Mouse (Mus musculus) megakaryocyte, embryonic 14.5 days (primary cell): ENCODE results near the gene Klrb1f. TPM values are rescaled to one million over a fixed set of nuclear protein-coding genes. Genes with fewer than 3 reads are reported as not detected.
A peak's percentile ranks its signal among the peaks of the same experiment; 100 is the strongest.

Source experiments
- H3K27me3 ChIP-seq: replicated peaks from 2 replicates; pipeline ENCODE3; 2012; ENCODE audit warnings: inconsistent platforms
- H3K36me3 ChIP-seq: replicated peaks from 2 replicates; pipeline ENCODE3; 2012; ENCODE audit warnings: low read length, inconsistent platforms, mixed read lengths
- H3K4me1 ChIP-seq: 2 replicates; pipeline ENCODE4 v1.6.1; 2012; ENCODE audit warnings: inconsistent platforms
- H3K4me3 ChIP-seq: replicated peaks from 2 replicates; pipeline ENCODE3; 2012; ENCODE audit warnings: moderate library complexity, mild to moderate bottlenecking, inconsistent platforms
- H3K9me3 ChIP-seq: 2 replicates; pipeline ENCODE4 v1.6.1; 2012; ENCODE audit warnings: inconsistent platforms
- FLI1 ChIP-seq: IDR thresholded peaks from 2 replicates; pipeline ENCODE4 v1.6.1; 2012; ENCODE audit warnings: low read length, inconsistent platforms, mixed read lengths
- GATA1 ChIP-seq: IDR thresholded peaks from 3 replicates; pipeline ENCODE4 v1.6.1; 2012; ENCODE audit warnings: mixed read lengths, low read length, inconsistent platforms, borderline replicate concordance
- polyA plus RNA-seq: library from polyadenylated mRNA; stranded (reverse); fragments of >175 nt; gene quantifications from 2 replicates; pipeline ENCODE4 v1.2.3, GENCODE M21; 2012; ENCODE audit warnings: low replicate concordance; ENCODE audit not compliant: insufficient read depth

Gene Klrb1f
- polyA plus RNA-seq, 1 experiment = not detected

DNA sequence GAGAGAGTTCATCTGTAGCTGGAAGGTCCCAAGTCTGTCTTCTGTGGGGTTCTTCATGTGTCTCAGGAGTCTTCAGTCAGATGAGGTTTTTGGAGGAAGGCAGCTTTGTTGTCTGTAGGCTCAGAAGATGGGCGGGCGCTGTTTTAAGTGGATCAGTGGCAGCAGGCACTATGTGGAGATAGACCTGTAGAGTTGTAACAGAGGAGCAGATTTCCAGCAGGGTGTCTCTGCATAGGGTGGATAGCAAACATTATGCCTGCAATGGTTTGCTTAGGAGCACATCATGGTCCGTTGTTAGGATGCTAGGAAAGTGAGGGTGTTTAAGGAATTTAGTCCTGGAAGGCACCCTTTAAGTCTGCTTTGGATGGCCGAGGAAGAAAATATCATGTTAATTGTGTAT, 2.7 kb downstream of the Klrb1f start:
- TF ChIP-seq GATA1 = no peak
- TF ChIP-seq FLI1 = no peak
- H3K27me3 ChIP-seq = no peaks in the 10 kb centered on the region
- peaks cover 72% of the 10 kb centered on the region for H3K4me1 ChIP-seq
- no peaks in the 10 kb centered on the region for H3K9me3 ChIP-seq
- H3K36me3 ChIP-seq = peaks cover 4% of the 10 kb centered on the region
- peak overlapping the region; percentile 80 for H3K4me3 ChIP-seq

DNA sequence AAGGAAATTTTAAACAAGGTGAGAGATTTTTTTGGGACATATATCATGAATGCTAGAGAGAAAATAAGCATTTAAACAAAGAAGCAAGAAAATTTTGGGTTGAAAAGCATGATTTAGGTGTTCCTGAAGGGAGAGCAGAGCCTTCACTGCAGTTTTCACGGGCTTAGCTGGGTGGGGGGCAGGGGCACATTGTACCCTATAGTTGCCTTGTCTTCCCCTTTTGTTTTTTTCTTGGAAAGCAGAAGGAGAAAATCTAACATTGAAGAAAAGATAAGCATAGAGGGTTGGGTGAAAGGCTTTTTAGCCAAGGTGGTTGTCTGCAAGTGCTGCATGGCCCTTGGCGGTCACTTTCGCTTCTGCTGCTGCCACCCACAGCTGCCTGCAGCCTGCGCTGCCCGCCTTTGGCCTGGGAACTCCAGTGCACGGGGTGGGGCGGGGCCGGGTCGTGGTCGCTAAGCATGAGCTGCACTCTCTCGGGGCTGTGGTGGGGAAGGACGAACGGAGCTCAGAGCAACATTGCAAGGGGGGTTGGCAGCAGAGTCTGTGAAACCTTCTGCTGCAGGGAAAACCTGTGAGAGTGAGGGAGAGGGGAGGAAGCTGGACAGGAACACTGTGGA, 3.3 kb downstream of the Klrb1f start:
- H3K9me3 ChIP-seq = no peaks in the 10 kb centered on the region
- peak overlapping the region; percentile 91 for H3K4me3 ChIP-seq
- no peaks in the 10 kb centered on the region for H3K27me3 ChIP-seq
- peaks cover 3% of the 10 kb centered on the region for H3K36me3 ChIP-seq
- peaks cover 67% of the 10 kb centered on the region for H3K4me1 ChIP-seq
- TF ChIP-seq GATA1 (no peak), FLI1 (no peak)

DNA sequence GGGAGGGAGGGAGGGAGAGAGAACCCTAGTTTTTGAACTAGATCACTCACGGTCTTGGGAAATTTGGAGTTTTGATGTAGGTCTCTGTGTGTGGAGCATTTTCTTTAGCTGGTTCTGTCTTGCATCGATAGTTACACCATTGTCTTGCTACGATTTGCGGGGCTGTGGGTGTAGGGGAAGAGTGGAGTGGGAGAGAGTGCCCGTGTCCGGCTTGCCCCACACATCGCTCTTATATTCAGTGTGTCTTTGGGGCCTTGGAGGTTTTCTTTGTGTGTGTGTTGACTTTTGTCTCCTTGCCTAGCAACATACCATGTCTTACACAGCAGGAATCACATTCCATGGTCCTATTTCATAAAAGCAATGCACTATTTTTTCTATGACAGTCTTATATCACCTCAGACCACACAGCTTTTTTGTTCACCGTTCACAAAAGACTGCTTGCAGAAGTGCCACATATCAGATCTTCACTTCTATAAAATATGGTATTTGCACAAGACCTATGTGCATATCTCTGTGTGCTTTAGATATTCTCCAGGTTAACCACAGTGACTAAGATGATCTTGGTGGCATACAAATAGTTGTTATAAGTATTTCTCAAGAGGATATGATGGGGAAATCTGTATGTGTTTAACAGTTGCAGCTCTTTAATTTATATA, 4.0 kb downstream of the Klrb1f start:
- Histone ChIP-seq H3K36me3 (no peaks in the 10 kb centered on the region), H3K4me3 (peak overlapping the region; percentile 90), H3K9me3 (no peaks in the 10 kb centered on the region), H3K4me1 (peaks cover 62% of the 10 kb centered on the region), H3K27me3 (no peaks in the 10 kb centered on the region)
- TF ChIP-seq GATA1 (no peak), FLI1 (no peak)

DNA sequence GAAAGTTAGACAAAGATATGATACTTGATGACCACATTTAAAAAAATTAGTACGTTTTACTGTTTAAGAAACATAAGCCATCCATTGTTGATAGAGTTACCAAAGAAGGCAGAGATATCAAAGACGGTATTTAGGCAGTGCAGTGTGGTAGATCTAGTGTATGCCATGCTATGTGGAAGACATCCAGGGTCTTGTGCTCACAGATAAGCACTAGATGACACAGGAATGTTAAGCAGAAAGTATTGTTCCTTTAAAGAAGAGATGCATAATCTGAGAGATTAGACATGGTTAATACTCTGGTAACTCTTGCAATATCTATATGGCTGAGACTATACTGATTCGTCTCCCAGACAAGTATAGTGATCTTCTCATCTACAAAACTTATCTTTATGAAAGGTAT, 5.4 kb downstream of the Klrb1f start:
- TF ChIP-seq GATA1 = no peak
- no peak for TF ChIP-seq FLI1
- H3K9me3 ChIP-seq = no peaks in the 10 kb centered on the region
- no peak overlapping the region for H3K4me3 ChIP-seq
- H3K27me3 ChIP-seq = no peaks in the 10 kb centered on the region
- H3K36me3 ChIP-seq = no peaks in the 10 kb centered on the region
- H3K4me1 ChIP-seq = peaks cover 49% of the 10 kb centered on the region

DNA sequence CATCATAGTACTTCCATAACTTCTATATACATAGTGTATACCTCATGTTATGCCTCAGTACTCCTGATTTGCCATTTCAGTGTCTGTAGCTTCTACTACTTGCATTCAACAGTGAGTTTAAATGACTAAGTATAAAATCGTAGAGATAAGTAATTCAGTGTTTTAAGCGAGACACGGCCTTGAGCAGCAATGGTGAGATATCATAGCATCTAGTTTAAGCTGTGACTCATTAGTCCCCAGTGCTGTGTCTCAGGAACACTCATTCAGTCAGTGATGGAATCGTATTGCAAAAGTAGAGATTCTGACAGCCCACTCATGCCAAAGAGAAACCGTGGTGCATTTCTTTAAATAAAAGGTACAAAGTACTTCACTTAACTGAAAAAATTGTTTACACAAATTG, 6.0 kb downstream of the Klrb1f start:
- Histone ChIP-seq H3K4me3 (no peak overlapping the region), H3K9me3 (no peaks in the 10 kb centered on the region), H3K4me1 (peaks cover 42% of the 10 kb centered on the region), H3K36me3 (no peaks in the 10 kb centered on the region), H3K27me3 (no peaks in the 10 kb centered on the region)
- TF ChIP-seq FLI1 (no peak), GATA1 (no peak)

DNA sequence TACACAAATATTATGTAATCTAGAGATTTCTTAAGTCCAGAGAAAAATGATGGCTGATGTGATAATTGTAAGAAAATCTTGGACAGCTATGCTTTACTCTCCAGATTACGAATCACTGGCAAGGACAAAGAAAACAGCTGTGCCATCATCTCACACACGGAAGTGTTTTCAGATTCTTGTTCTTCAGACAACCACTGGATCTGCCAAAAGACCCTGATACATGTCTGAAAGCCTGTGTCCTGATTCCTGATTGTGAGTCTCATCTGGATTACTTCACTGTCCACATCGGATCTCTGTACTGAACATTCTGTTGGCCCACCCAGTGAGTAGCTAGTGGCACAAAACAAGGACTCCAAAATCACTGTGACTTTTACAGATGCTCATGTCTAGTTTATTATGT, 10.5 kb downstream of the Klrb1f start:
- Histone ChIP-seq H3K4me3 (no peak overlapping the region), H3K36me3 (no peaks in the 10 kb centered on the region), H3K9me3 (no peaks in the 10 kb centered on the region), H3K4me1 (peaks cover 13% of the 10 kb centered on the region), H3K27me3 (no peaks in the 10 kb centered on the region)
- TF ChIP-seq GATA1 = no peak
- TF ChIP-seq FLI1 = no peak

DNA sequence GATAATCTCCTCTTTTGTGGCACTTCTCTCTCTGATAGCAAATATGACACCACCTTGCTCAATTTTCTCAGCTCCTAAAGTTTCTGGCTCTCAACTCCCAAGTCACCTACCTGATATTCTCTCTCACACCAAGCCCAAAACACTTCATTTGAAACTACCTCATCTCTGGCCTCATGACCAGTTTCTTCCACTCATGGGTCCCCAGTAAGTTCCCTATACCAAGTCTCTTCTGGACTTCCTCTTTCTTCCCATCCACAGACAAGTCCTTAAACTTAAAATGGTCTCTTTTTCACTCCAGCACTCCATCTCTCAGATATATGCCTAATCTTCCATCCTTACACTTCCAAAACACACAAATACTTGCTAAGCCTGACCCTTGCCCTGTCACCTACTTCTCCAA, 12.3 kb downstream of the Klrb1f start:
- no peaks in the 10 kb centered on the region for H3K9me3 ChIP-seq
- H3K4me1 ChIP-seq = peaks cover 8% of the 10 kb centered on the region; the same call in 1 of the 2 replicates
- no peaks in the 10 kb centered on the region for H3K27me3 ChIP-seq
- no peaks in the 10 kb centered on the region for H3K36me3 ChIP-seq
- TF ChIP-seq GATA1 (no peak), FLI1 (no peak)
- no peak overlapping the region for H3K4me3 ChIP-seq

DNA sequence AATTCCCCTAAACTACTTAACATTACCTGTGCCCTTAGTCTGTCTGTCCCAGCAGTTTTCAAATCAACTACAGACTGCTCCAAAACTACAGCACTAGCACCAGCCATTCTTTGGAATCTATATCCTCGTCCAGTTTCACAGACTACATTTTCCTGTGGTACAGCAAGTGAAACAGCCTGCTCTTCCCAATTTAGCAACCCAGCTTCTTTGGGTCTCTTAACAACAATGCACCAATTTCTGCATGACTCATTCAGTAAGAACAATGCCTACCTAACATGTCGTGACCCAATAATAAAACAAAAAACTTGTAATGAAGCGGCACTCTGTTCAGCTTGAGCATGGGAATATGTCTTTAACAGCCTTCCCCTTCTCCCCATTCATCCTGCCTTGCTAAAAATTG, 19.7 kb downstream of the Klrb1f start:
- Histone ChIP-seq H3K4me3 (no peak overlapping the region), H3K4me1 (peaks cover 10% of the 10 kb centered on the region; the same call in 1 of the 2 replicates), H3K27me3 (no peaks in the 10 kb centered on the region), H3K36me3 (peaks cover 3% of the 10 kb centered on the region), H3K9me3 (peaks cover 5% of the 10 kb centered on the region; the same call in 1 of the 2 replicates)
- TF ChIP-seq FLI1 (no peak), GATA1 (no peak)

DNA sequence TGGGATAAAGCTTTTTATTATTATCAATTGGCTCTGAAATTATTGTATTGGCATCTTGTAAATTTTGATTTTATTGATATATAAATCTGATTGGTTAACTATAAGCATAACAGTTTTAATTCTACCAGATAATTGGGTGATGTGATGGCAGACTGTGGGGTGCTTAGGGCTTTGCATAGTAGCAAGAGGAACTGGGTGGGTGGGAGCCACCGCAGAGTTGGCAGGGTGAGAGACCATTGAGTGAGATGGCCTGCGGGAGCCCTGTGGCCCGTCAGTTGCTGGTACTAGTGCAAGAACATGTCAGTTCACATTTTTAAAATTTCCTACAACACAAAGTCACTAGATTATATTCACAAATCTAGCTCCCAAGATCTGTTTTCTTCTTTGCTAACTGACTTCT, 20.2 kb downstream of the Klrb1f start:
- Histone ChIP-seq H3K4me1 (peaks cover 10% of the 10 kb centered on the region; the same call in 1 of the 2 replicates), H3K9me3 (peaks cover 5% of the 10 kb centered on the region; the same call in 1 of the 2 replicates), H3K27me3 (no peaks in the 10 kb centered on the region), H3K36me3 (peaks cover 3% of the 10 kb centered on the region), H3K4me3 (no peak overlapping the region)
- TF ChIP-seq FLI1 = no peak
- TF ChIP-seq GATA1 = no peak

DNA sequence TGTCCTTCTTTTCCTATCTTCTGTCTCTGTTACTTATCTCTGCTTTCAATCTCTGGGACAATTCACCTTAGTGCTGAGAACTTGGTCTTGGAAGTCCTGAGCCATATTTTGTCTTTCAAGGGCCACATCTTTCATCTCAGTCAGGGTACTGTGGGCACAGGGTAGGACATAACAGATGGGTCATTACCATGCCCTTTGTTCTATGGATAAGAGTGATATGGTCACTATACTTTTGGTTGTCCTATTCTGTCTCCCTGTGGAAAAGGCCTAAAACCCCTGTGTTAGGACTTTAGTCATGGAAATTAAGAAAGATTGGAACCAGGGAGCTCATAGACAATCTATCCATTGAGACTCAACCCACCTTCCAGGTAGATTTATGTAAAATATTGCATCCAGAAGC, 20.8 kb downstream of the Klrb1f start:
- Histone ChIP-seq H3K9me3 (peaks cover 5% of the 10 kb centered on the region; the same call in 1 of the 2 replicates), H3K4me1 (peaks cover 10% of the 10 kb centered on the region; the same call in 1 of the 2 replicates), H3K27me3 (no peaks in the 10 kb centered on the region), H3K36me3 (peaks cover 3% of the 10 kb centered on the region), H3K4me3 (no peak overlapping the region)
- TF ChIP-seq FLI1 (no peak), GATA1 (no peak)
